Mouse (Mus musculus) forebrain, embryonic 12.5 days (tissue): ENCODE measurements around the gene Tomm70a. TPM values are rescaled to one million over a fixed set of nuclear protein-coding genes. Genes with fewer than 3 reads are reported as not detected.

Source experiments
- polyA plus RNA-seq: library from polyadenylated mRNA; unstranded; fragments of >200 nt; fragmentation: Nextera tagmentation; extraction: Ambion mirVana; gene quantifications from 2 replicates; pipeline ENCODE4 v1.2.1, GENCODE M21; 2016

Gene Tomm70a
- polyA plus RNA-seq, 1 experiment from 2014 or later, result 62.6 TPM

Other genes with a start within 250 kb of the Tomm70a start
- gene Tmem45a, start 235.5 kb upstream of the Tomm70a start, polyA plus RNA-seq, result 5.6 and 5.9 TPM in 2 replicates
- not detected in 2 replicates for gene Lnp1, start 193.6 kb upstream of the Tomm70a start, polyA plus RNA-seq
- gene Tmem45a2, start 50.3 kb upstream of the Tomm70a start, polyA plus RNA-seq, result not detected in 2 replicates
- gene Nit2, start 45.6 kb downstream of the Tomm70a start, polyA plus RNA-seq, result 46.0 and 48.2 TPM in 2 replicates
- 29.9 and 34.4 TPM in 2 replicates for gene Tbc1d23, start 109.8 kb downstream of the Tomm70a start, polyA plus RNA-seq
- 0.15 and 0.26 TPM in 2 replicates for gene Tmem30c, start 171.2 kb downstream of the Tomm70a start, polyA plus RNA-seq
- gene Filip1l, start 231.4 kb downstream of the Tomm70a start, polyA plus RNA-seq, result 5.4 and 6.6 TPM in 2 replicates